Mouse (Mus musculus): ENCODE measurements around the gene Tmem270.

DNA sequence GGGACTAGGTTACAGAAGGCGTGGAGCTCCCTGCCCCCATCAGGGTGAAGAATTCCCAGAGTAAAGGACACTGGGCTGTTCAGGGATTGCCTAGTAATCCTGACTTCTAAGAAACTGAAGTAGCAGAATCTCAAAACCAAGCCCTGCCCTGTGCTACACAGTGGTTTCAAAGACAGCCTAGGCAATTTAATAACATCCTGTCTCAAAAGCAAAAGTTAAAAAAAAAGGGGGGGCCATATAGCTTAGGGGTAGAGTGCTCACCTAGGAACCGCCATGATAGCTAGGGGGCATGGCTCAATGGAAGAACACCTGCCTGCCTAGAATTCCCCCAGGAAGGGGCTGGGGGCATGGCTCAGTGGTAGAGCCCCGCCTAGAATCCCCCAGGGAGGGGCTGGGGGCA, 32.5 kb upstream of the Tmem270 start:
- TF ChIP-seq CTCF (IDR thresholded peaks at IDR 0.05 in 2 of 3, conservative IDR thresholded peaks at IDR 0.05 in 1 of 3; ENCODE audit: control insufficient read depth in 1 of 3, insufficient read depth in 1 of 3, low read depth in 2 of 3, low read length in 3 of 3, poor library complexity in 1 of 3, severe bottlenecking in 1 of 3) (no peak), ELF1 (IDR thresholded peaks at IDR 0.05; ENCODE audit: low read depth, low read length) (no peak), GABPA (IDR thresholded peaks at IDR 0.05; ENCODE audit: low read depth, low read length) (no peak), MXI1 (IDR thresholded peaks at IDR 0.05; ENCODE audit: low read depth, low read length) (no peak), NELFE (IDR thresholded peaks at IDR 0.05; ENCODE audit: low read depth, low read length) (no peak), USF2 (IDR thresholded peaks at IDR 0.05; ENCODE audit: borderline replicate concordance in 1 of 2, insufficient read depth in 1 of 2, low read depth in 1 of 2, low read length in 2 of 2) (no peak), ZNF384 (IDR thresholded peaks at IDR 0.05; ENCODE audit: low read depth, low read length) (no peak)

All from MEL (cell line).